Mouse (Mus musculus) spleen, adult 2 months (tissue): ENCODE measurements at regions not wholly inside any gene's neighbourhood (a gene's known extent, or its start where the extent isn't known, plus 50 kb on each side); places are given as distances from the start of the nearest gene placed in this dataset.

Experiments
- DNase-seq, 2 experiments: peaks; one replicate each; pipeline versions ENCODE4 v3.0.0 to v3.0.0-alpha.2; 2012 to 2021; ENCODE audit warnings: low spot score in 2 of 2, low read depth in 1 of 2
- H3K27ac ChIP-seq: fragments of 200-500 bp; 2 replicates; pipeline ENCODE4 v1.5.1; 2012; ENCODE audit warnings: low read length, inconsistent platforms; ENCODE audit not compliant: insufficient read depth
- H3K27me3 ChIP-seq: fragments of 200-500 bp; 2 replicates; pipeline ENCODE4 v1.6.1; 2012; ENCODE audit warnings: mild to moderate bottlenecking, moderate library complexity, low read length, inconsistent platforms; ENCODE audit not compliant: control insufficient read depth, insufficient read depth
- H3K36me3 ChIP-seq: fragments of 200-500 bp; 2 replicates; pipeline ENCODE4 v1.6.1; 2012; ENCODE audit warnings: mild to moderate bottlenecking, low read length, inconsistent platforms; ENCODE audit not compliant: control insufficient read depth, insufficient read depth
- H3K4me1 ChIP-seq: fragments of 200-500 bp; 2 replicates; pipeline ENCODE4 v1.6.1; 2011; ENCODE audit warnings: inconsistent platforms; ENCODE audit not compliant: control insufficient read depth, insufficient read depth, insufficient read length
- H3K4me3 ChIP-seq: fragments of 200-500 bp; 2 replicates; pipeline ENCODE4 v1.5.1; 2011; ENCODE audit warnings: mild to moderate bottlenecking, inconsistent platforms; ENCODE audit not compliant: insufficient read depth, insufficient read length; ENCODE audit errors: extremely low read depth
- CTCF ChIP-seq: fragments of 200-500 bp; IDR thresholded peaks from 2 replicates; pipeline ENCODE4 v1.5.1; 2011; ENCODE audit warnings: mild to moderate bottlenecking, inconsistent platforms; ENCODE audit not compliant: insufficient read depth, insufficient read length, insufficient replicate concordance; ENCODE audit errors: extremely low read depth
- POLR2A ChIP-seq: fragments of 200-500 bp; IDR thresholded peaks from 2 replicates; pipeline ENCODE4 v1.6.1; 2011; ENCODE audit warnings: low read depth, low read length, inconsistent platforms
- WGBS: fragments of 180-500 bp; shearing (Covaris S2); methylation state at CpG from one replicate; pipeline ENCODE4 v1.1.7; 2018; 5-methylcytosine and 5-hydroxymethylcytosine counted together

GRCm38 (mm10) chr2:166332748-166333417, 177.4 kb upstream of the Sulf2 start:
- Histone ChIP-seq H3K4me1 (no peaks in the 10 kb centered on the region), H3K27ac (no peak overlapping the region), H3K27me3 (no peaks in the 10 kb centered on the region), H3K4me3 (no peak overlapping the region), H3K36me3 (no peaks in the 10 kb centered on the region)
- TF ChIP-seq CTCF, result no peak
- no peak for TF ChIP-seq POLR2A
- WGBS, result 57% methylated on average over 13 of the region's 13 CpGs
- no peak for DNase-seq

DNA sequence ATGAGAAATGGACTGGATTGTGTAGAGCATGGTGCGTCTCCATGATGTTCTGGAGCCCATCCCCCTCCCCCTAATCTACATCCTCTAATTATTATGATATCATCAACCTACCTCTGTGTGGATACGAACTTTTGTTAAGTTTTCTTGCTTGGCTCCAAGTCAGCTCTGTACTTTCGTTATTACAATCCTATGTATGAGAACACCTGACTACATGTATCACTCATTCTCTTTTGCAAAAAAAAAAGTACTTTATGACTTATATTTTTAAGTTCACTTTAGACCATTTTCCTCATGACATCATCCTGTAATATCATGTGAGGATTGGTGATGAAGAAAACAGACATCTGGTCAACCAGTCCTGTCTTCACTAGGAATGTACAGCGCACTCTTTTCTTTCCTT, 175.7 kb upstream of the Sulf2 start:
- H3K27ac ChIP-seq, result no peak overlapping the region
- H3K4me1 ChIP-seq, result no peaks in the 10 kb centered on the region
- H3K4me3 ChIP-seq, result no peak overlapping the region
- no peak for DNase-seq
- 92% methylated on average over 4 of the region's 4 CpGs for WGBS
- no peaks in the 10 kb centered on the region for H3K36me3 ChIP-seq
- H3K27me3 ChIP-seq, result no peaks in the 10 kb centered on the region
- TF ChIP-seq POLR2A (no peak), CTCF (no peak)

DNA sequence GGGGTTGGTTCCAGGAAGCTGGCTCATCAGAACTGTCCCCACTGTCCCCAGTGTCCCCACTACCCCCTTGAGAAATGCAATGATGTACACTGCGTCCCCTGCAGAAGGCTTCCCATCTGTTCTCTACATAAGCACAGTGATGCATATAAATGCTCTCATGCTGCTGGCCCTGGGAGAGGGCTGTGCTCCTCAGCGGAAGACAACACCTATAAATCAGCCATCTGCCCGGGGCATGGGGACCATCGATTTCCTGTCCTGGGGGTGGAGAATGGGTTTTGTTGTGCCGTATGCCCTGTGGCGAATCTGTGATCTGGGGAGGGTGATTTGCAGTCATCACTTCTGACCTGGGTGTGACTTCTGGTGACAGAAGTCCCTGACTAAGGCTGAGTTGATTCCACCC, 174.9 kb upstream of the Sulf2 start:
- H3K27ac ChIP-seq, result no peak overlapping the region
- H3K36me3 ChIP-seq, result no peaks in the 10 kb centered on the region
- H3K4me1 ChIP-seq, result no peaks in the 10 kb centered on the region
- H3K27me3 ChIP-seq, result no peaks in the 10 kb centered on the region
- no peak for DNase-seq
- no peak for TF ChIP-seq CTCF
- TF ChIP-seq POLR2A, result no peak
- no peak overlapping the region for H3K4me3 ChIP-seq
- WGBS, result 24% methylated on average over 6 of the region's 6 CpGs

DNA sequence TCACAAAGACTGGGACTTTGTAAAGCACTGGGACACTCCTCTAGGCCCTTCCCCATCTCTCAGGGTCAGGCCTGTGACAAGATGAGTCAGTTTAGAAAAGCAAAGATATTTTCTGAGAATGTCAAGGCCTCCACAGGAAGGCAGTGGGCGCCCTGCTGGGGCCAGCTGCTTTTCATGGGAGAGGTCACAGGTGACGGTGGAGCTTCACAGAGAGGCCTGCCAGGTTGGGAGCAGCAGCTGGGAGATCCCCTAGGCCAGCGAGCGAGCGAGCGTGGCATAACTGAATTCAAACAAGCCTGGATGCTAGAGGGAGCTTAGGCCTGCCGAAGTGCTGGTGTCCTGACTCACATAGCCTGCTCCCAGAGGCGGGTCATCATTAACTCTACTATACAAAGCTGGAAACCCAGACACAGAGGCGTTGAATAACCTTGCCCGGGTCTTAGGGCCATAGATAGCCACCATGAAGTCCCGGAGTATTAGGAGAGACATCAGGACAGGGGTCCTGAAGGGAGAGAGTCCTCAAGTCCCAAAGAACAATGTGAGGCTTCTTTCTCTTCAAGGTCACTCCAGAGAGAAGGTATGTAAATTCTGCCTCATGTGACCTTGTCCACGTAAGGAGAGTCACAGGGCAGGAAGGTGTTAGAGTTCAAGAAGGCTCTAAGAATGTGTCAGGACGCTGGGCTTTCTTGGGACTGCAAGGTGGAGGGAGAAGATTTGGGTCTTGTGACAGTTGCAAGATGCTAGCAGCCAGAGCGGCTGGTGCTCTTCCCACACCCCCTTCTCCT, 174.3 kb upstream of the Sulf2 start:
- DNase-seq, result no peak
- Histone ChIP-seq H3K27me3 (no peaks in the 10 kb centered on the region), H3K36me3 (no peaks in the 10 kb centered on the region), H3K27ac (no peak overlapping the region), H3K4me1 (no peaks in the 10 kb centered on the region), H3K4me3 (no peak overlapping the region)
- TF ChIP-seq CTCF, result no peak
- no peak for TF ChIP-seq POLR2A
- WGBS, result 71% methylated on average over 14 of the region's 14 CpGs

DNA sequence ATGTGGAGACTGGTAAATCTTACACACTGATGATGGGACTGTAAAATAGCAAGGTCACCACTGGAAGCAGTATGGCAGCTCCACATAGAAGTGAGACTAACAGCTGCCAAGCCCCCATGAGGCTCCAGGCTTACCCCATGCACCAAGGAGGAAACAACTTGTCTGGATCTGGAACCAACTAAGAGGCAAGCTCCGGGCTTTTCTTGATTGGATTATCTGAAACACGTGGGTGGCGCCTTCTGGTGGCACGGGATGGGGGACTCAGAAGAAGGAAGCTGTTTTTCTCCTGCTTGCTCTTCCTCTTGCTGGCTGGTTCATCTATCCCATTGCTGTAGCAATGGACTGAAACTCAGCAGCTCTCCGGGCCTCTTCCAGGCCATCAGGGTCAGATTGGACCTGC, 171.5 kb upstream of the Sulf2 start:
- WGBS, result 71% methylated on average over 5 of the region's 5 CpGs

DNA sequence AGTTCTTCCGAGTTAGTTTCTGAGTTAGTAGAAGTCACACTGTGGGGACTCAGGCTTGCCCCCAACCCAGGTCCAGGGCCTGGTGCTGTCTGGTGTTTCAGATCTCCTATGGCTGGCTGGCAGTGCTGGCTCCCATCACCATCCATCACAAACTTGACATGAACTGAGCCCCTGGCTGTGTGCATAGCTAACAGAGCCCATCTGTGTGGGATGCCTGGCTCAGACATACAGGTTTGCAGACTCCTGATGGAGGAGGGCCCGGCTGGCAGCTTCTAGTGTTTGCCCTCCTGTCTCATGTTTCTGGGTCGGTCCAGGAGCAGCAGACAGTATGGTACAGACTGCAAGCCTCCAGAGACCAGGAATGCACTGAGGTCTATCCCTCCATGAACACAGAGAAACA, 169.5 kb upstream of the Sulf2 start:
- 85% methylated on average over 3 of the region's 3 CpGs for WGBS
- no peak for TF ChIP-seq POLR2A
- TF ChIP-seq CTCF, result no peak
- no peak for DNase-seq
- H3K27ac ChIP-seq, result no peak overlapping the region
- H3K27me3 ChIP-seq, result no peaks in the 10 kb centered on the region
- H3K4me3 ChIP-seq, result no peak overlapping the region
- no peaks in the 10 kb centered on the region for H3K36me3 ChIP-seq
- H3K4me1 ChIP-seq, result no peaks in the 10 kb centered on the region

More for the DNA sequence above, 171.5 kb upstream of the Sulf2 start:
- H3K4me1 ChIP-seq, result no peaks in the 10 kb centered on the region
- no peak for DNase-seq
- H3K4me3 ChIP-seq, result no peak overlapping the region
- no peak overlapping the region for H3K27ac ChIP-seq
- no peaks in the 10 kb centered on the region for H3K27me3 ChIP-seq
- no peaks in the 10 kb centered on the region for H3K36me3 ChIP-seq
- TF ChIP-seq CTCF (no peak), POLR2A (no peak)

GRCm38 (mm10) chr2:166324439-166324838, 169.0 kb upstream of the Sulf2 start:
- Histone ChIP-seq H3K27me3 (no peaks in the 10 kb centered on the region), H3K27ac (no peak overlapping the region), H3K4me1 (no peaks in the 10 kb centered on the region), H3K4me3 (no peak overlapping the region), H3K36me3 (no peaks in the 10 kb centered on the region)
- no peak for DNase-seq
- TF ChIP-seq CTCF (no peak), POLR2A (no peak)
- 84% methylated on average over 10 of the region's 10 CpGs for WGBS
